Mouse (Mus musculus): ENCODE measurements around the gene 4930412O13Rik. TPM values are rescaled to one million over a fixed set of nuclear protein-coding genes. Genes with fewer than 3 reads are reported as not detected.

The 4930412O13Rik gene
- total and polyA plus RNA-seq, 3 experiments, result 0.28 TPM; not detected in 2

DNA sequence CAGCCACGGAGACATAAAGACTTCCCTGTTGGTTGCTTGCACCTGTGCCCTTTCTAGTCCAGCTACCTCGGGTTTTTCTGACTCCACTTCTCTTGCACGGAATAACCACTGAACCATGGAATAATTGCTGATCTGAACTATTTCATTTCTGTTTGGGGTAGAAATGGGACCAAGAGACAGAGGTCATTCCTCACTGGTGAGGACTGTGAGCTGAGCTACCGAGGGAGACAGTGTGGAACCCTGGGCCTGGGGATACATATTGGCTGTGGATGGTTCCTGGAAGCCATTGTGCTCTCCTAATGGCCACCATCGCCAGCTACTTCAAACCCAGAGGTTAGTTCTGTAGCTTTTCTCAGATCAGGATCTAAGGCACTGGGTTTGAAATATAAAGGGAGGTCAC lies 9.9 kb downstream of the 4930412O13Rik start (continued):
- TF ChIP-seq POLR2AphosphoS5 (IDR thresholded peaks at IDR 0.05; ENCODE audit: borderline replicate concordance, low read depth, low read length), result no peak

DNA sequence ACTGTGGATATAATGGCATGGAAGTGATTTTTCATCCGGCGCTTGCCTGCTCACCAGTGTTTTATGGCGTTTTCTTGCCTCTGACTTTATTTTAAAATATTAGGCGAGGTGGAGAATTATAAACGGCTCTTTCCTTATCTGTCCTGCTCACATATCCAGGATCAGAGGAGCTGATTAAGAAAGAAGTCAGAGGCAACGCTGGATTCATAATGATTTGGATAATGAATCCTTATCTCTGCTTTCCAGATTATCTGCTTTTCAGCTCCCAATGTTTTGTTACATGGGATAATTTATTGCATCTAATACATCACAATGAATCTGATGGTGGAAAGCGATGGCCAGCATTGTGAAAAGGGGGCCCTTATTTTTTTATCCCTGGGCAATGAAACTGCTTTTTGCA lies 11.5 kb downstream of the 4930412O13Rik start:
- Histone ChIP-seq H3K9ac (ENCODE audit: control insufficient read depth, low read depth, low read length, poor library complexity, severe bottlenecking) (no peak overlapping the region), H3K27me3 (ENCODE audit: control insufficient read depth in 1 of 2, insufficient read depth in 2 of 2, low read length in 2 of 2) (no peaks in the 10 kb centered on the region), H3K4me1 (ENCODE audit: control insufficient read depth in 1 of 2, insufficient read depth in 2 of 2, low read length in 2 of 2) (peaks cover 7 to 22% of the 10 kb centered on the region in 2 experiments), H3K27ac (ENCODE audit: control insufficient read depth, low read depth, low read length) (no peak overlapping the region), H3K4me3 (ENCODE audit: control insufficient read depth in 1 of 2, insufficient read depth in 1 of 2, low read depth in 2 of 2, low read length in 2 of 2) (no peak overlapping the region), H3K36me3 (ENCODE audit: control insufficient read depth in 1 of 2, insufficient read depth in 2 of 2, low read length in 2 of 2) (peaks cover 0 to 19% of the 10 kb centered on the region in 2 experiments; a peak in 2 of 4 replicates), H3K79me2 (ENCODE audit: control insufficient read depth, insufficient read depth, low read length, poor library complexity) (no peaks in the 10 kb centered on the region), H3K9me3 (replicated peaks; ENCODE audit: insufficient read depth, low read length) (no peaks in the 10 kb centered on the region)
- no peak for DNase-seq (ENCODE audit: low read depth, low spot score)
- TF ChIP-seq MYC (IDR thresholded peaks at IDR 0.05; ENCODE audit: low read depth, low read length) (no peak), CHD1 (IDR thresholded peaks at IDR 0.05; ENCODE audit: low read depth, low read length) (no peak), NELFE (IDR thresholded peaks at IDR 0.05; ENCODE audit: low read depth, low read length) (no peak), GATA1 (IDR thresholded peaks at IDR 0.05; ENCODE audit: low read depth, low read length) (peak; percentile 53; the same call in 1 of the 2 replicates), MAZ (IDR thresholded peaks at IDR 0.05; ENCODE audit: low read depth, low read length) (no peak), RAD21 (IDR thresholded peaks at IDR 0.05; ENCODE audit: low read depth, low read length) (no peak), MYB (IDR thresholded peaks at IDR 0.05; ENCODE audit: low read depth, low read length) (0 out of 2 replicates have a peak, but pooled peaks have one; percentile 8), RCOR1 (IDR thresholded peaks at IDR 0.05; ENCODE audit: low read depth, low read length) (peak; percentile 12; the same call in 1 of the 2 replicates), BHLHE40 (IDR thresholded peaks at IDR 0.05; ENCODE audit: borderline replicate concordance, low read depth, low read length) (no peak), MAX (IDR thresholded peaks at IDR 0.05; ENCODE audit: low read length) (no peak), NRF1 (IDR thresholded peaks at IDR 0.05; ENCODE audit: insufficient read depth, low read depth, low read length, poor library complexity, severe bottlenecking) (no peak), E2F4 (IDR thresholded peaks at IDR 0.05; ENCODE audit: borderline replicate concordance, low read depth, low read length) (no peak), SMC3 (IDR thresholded peaks at IDR 0.05; ENCODE audit: low read depth, low read length) (no peak), USF1 (IDR thresholded peaks at IDR 0.05; ENCODE audit: low read depth, low read length) (no peak), CTCF (IDR thresholded peaks at IDR 0.05 in 2 of 3, conservative IDR thresholded peaks at IDR 0.05 in 1 of 3; ENCODE audit: control insufficient read depth in 1 of 3, insufficient read depth in 1 of 3, low read depth in 2 of 3, low read length in 3 of 3, poor library complexity in 1 of 3, severe bottlenecking in 1 of 3) (no peak), GABPA (IDR thresholded peaks at IDR 0.05; ENCODE audit: low read depth, low read length) (no peak), POLR2AphosphoS5 (IDR thresholded peaks at IDR 0.05; ENCODE audit: borderline replicate concordance, low read depth, low read length) (no peak), ZKSCAN1 (IDR thresholded peaks at IDR 0.05; ENCODE audit: low read depth, low read length) (no peak), MAFK (IDR thresholded peaks at IDR 0.05; ENCODE audit: borderline replicate concordance, low read depth, low read length) (no peak), ZNF384 (IDR thresholded peaks at IDR 0.05; ENCODE audit: low read depth, low read length) (no peak), ZMIZ1 (IDR thresholded peaks at IDR 0.05; ENCODE audit: low read depth, low read length) (no peak), TAL1 (IDR thresholded peaks at IDR 0.05; ENCODE audit: low read length) (no peak), ETS1 (IDR thresholded peaks at IDR 0.05; ENCODE audit: low read depth, low read length) (no peak), CHD2 (IDR thresholded peaks at IDR 0.05; ENCODE audit: low read length) (no peak), SIN3A (IDR thresholded peaks at IDR 0.05; ENCODE audit: low read length) (no peak), UBTF (IDR thresholded peaks at IDR 0.05; ENCODE audit: borderline replicate concordance, insufficient read depth, low read depth, low read length) (no peak), EP300 (IDR thresholded peaks at IDR 0.05; ENCODE audit: low read depth in 1 of 2, low read length in 2 of 2) (peak; percentile 55 to 58), MXI1 (IDR thresholded peaks at IDR 0.05; ENCODE audit: low read depth, low read length) (no peak), JUND (IDR thresholded peaks at IDR 0.05; ENCODE audit: low read depth, low read length) (no peak), POLR2AphosphoS2 (IDR thresholded peaks at IDR 0.05; ENCODE audit: low read length) (no peak), KAT2A (conservative IDR thresholded peaks at IDR 0.05; ENCODE audit: low read depth, low read length) (no peak), POLR2A (IDR thresholded peaks at IDR 0.05; ENCODE audit: control insufficient read depth in 1 of 2, insufficient read depth in 1 of 2, low read depth in 1 of 2, low read length in 2 of 2, poor library complexity in 1 of 2) (no peak), TCF12 (IDR thresholded peaks at IDR 0.05; ENCODE audit: low read depth, low read length) (peak; percentile 39; the same call in 1 of the 2 replicates), USF2 (IDR thresholded peaks at IDR 0.05; ENCODE audit: borderline replicate concordance in 1 of 2, insufficient read depth in 1 of 2, low read depth in 1 of 2, low read length in 2 of 2) (no peak), ELF1 (IDR thresholded peaks at IDR 0.05; ENCODE audit: low read depth, low read length) (no peak), MEF2A (IDR thresholded peaks at IDR 0.05; ENCODE audit: extremely low read depth, insufficient replicate concordance, low read depth, low read length, poor library complexity, severe bottlenecking) (no peak)

Data from MEL (cell line).